Mouse (Mus musculus) ES-E14 (cell line): ENCODE measurements at regions not wholly inside any gene's neighbourhood (a gene's known extent, or its start where the extent isn't known, plus 50 kb on each side); places are given as distances from the start of the nearest gene placed in this dataset.

ENCODE experiments used
- DNase-seq: peaks from one replicate; pipeline ENCODE4 v3.0.0-alpha.2; 2013; ENCODE audit warnings: low read depth, low spot score
- H3K27ac ChIP-seq: 2 replicates; pipeline ENCODE4 v1.5.1; 2012; ENCODE audit warnings: low read depth, mild to moderate bottlenecking, low read length, moderate library complexity, mixed read lengths; ENCODE audit not compliant: poor library complexity, insufficient read depth, severe bottlenecking
- H3K36me3 ChIP-seq: 2 replicates; pipeline ENCODE4 v1.6.1; 2012; ENCODE audit warnings: mild to moderate bottlenecking, low read length, moderate library complexity, mixed read lengths; ENCODE audit not compliant: control insufficient read depth, poor library complexity, insufficient read depth, severe bottlenecking
- H3K4me1 ChIP-seq, 2 experiments: fragments of 150-350 bp in 1 of 2; sonication (generic) in 1 of 2; 2 replicates each; pipeline ENCODE4 v1.6.1; 2012; ENCODE audit warnings: low read length in 2 of 2, mild to moderate bottlenecking in 1 of 2, mixed read lengths in 1 of 2; ENCODE audit not compliant: control insufficient read depth in 2 of 2, insufficient read depth in 2 of 2, poor library complexity in 1 of 2
- H3K4me3 ChIP-seq, 2 experiments: fragments of 150-350 bp in 1 of 2; sonication (generic) in 1 of 2; 2 replicates each; pipeline ENCODE4 v1.5.1; 2012; ENCODE audit warnings: low read length in 2 of 2, low read depth in 1 of 2, mild to moderate bottlenecking in 1 of 2, mixed read lengths in 1 of 2; ENCODE audit not compliant: insufficient read depth in 1 of 2, poor library complexity in 1 of 2, severe bottlenecking in 1 of 2
- H3K9ac ChIP-seq: 2 replicates; pipeline ENCODE4 v1.6.1; 2012; ENCODE audit warnings: low read depth, mild to moderate bottlenecking, low read length, mixed read lengths; ENCODE audit not compliant: poor library complexity, insufficient read depth, severe bottlenecking
- H3K9me3 ChIP-seq: fragments of 150-350 bp; sonication (generic); 2 replicates; pipeline ENCODE4 v1.6.1; 2012; ENCODE audit warnings: low read depth, mild to moderate bottlenecking, low read length; ENCODE audit not compliant: control insufficient read depth, insufficient read depth
- CHD2 ChIP-seq: IDR thresholded peaks from 2 replicates; pipeline ENCODE4 v1.6.1; 2014; ENCODE audit warnings: mild to moderate bottlenecking, low read depth, low read length, inconsistent platforms
- HCFC1 ChIP-seq: IDR thresholded peaks from 2 replicates; pipeline ENCODE4 v1.6.1; 2012; ENCODE audit warnings: low read length, inconsistent platforms, borderline replicate concordance; ENCODE audit not compliant: insufficient read depth
- MAFK ChIP-seq: IDR thresholded peaks from 2 replicates; pipeline ENCODE4 v1.6.1; 2014; ENCODE audit warnings: mild to moderate bottlenecking, low read depth, low read length, inconsistent platforms; ENCODE audit not compliant: insufficient read depth
- ZC3H11A ChIP-seq: IDR thresholded peaks from 2 replicates; pipeline ENCODE4 v1.6.1; 2012; ENCODE audit warnings: low read depth, mild to moderate bottlenecking, inconsistent platforms, low read length, borderline replicate concordance
- ZNF384 ChIP-seq: IDR thresholded peaks from 2 replicates; pipeline ENCODE4 v1.6.1; 2012; ENCODE audit warnings: low read depth, low read length, inconsistent platforms
- in situ Hi-C, 2 experiments: fragments of 600-800 bp; cut with MboI; formaldehyde crosslinking; loops; one replicate each; pipeline ENCODE4 v1.15.1; 2025; ENCODE audit warnings: low sequenced_read_pairs in 2 of 2, inconsistent platforms in 1 of 2; ENCODE audit not compliant: unreplicated experiment in 2 of 2

GRCm38 (mm10) chr8:12188451-12188850 is 90.2 kb upstream of the A230072I06Rik start:
- in situ Hi-C loops, result no loop called here
- no peak overlapping the region for H3K9ac ChIP-seq
- H3K9me3 ChIP-seq, result no peaks in the 10 kb centered on the region
- H3K4me3 ChIP-seq, result no peak overlapping the region
- TF ChIP-seq ZC3H11A (no peak), ZNF384 (no peak), MAFK (no peak), CHD2 (no peak)
- DNase-seq, result no peak
- no peak overlapping the region for H3K27ac ChIP-seq
- no peaks in the 10 kb centered on the region for H3K36me3 ChIP-seq
- H3K4me1 ChIP-seq, result no peaks in the 10 kb centered on the region

- H3K9ac ChIP-seq, result no peak overlapping the region
- TF ChIP-seq CHD2 (no peak), MAFK (no peak), HCFC1 (no peak), ZC3H11A (no peak)
- no peaks in the 10 kb centered on the region for H3K36me3 ChIP-seq
- no peak overlapping the region for H3K4me3 ChIP-seq
- DNase-seq, result no peak
- no peaks in the 10 kb centered on the region for H3K4me1 ChIP-seq
- H3K9me3 ChIP-seq, result no peaks in the 10 kb centered on the region
- in situ Hi-C loops, result no loop called here
- H3K27ac ChIP-seq, result no peak overlapping the region
Measured at GRCm38 (mm10) chr8:12188960-12189359, 89.7 kb upstream of the A230072I06Rik start.

- Histone ChIP-seq H3K4me1 (no peaks in the 10 kb centered on the region), H3K9me3 (no peaks in the 10 kb centered on the region), H3K9ac (no peak overlapping the region), H3K4me3 (no peak overlapping the region), H3K36me3 (no peaks in the 10 kb centered on the region), H3K27ac (no peak overlapping the region)
- TF ChIP-seq MAFK (no peak), ZNF384 (no peak), ZC3H11A (peak; percentile 69; the same call in 1 of the 2 replicates), HCFC1 (no peak), CHD2 (no peak)
- DNase-seq, result peak; percentile 50
- in situ Hi-C loops, result no loop called here
Measured at GRCm38 (mm10) chr8:12192006-12192405, 86.6 kb upstream of the A230072I06Rik start.

GRCm38 (mm10) chr8:12205909-12206308 is 72.7 kb upstream of the A230072I06Rik start:
- TF ChIP-seq ZNF384 (no peak), CHD2 (no peak), HCFC1 (no peak), ZC3H11A (no peak), MAFK (no peak)
- Histone ChIP-seq H3K9me3 (no peaks in the 10 kb centered on the region), H3K27ac (no peak overlapping the region), H3K36me3 (no peaks in the 10 kb centered on the region), H3K9ac (no peak overlapping the region), H3K4me3 (no peak overlapping the region), H3K4me1 (no peaks in the 10 kb centered on the region)
- DNase-seq, result no peak
- in situ Hi-C loops, result no loop called here

GRCm38 (mm10) chr8:12207412-12207811 is 71.2 kb upstream of the A230072I06Rik start:
- Histone ChIP-seq H3K4me1 (no peaks in the 10 kb centered on the region), H3K9me3 (no peaks in the 10 kb centered on the region), H3K9ac (no peak overlapping the region), H3K4me3 (no peak overlapping the region), H3K36me3 (no peaks in the 10 kb centered on the region), H3K27ac (no peak overlapping the region)
- TF ChIP-seq HCFC1, result no peak
- TF ChIP-seq ZC3H11A, result no peak
- no peak for TF ChIP-seq ZNF384
- no peak for TF ChIP-seq MAFK
- TF ChIP-seq CHD2, result no peak
- no peak for DNase-seq
- in situ Hi-C loops, result no loop called here
